Mouse (Mus musculus) hindlimb bud, embryonic 11.5 days (tissue): ENCODE data around the gene Stox2.

Experiments
- DNase-seq: peaks from one replicate; pipeline ENCODE4 v3.0.0-alpha.2; 2012; ENCODE audit warnings: low read depth, low spot score; ENCODE audit errors: extremely low spot score

Gene Stox2

DNA sequence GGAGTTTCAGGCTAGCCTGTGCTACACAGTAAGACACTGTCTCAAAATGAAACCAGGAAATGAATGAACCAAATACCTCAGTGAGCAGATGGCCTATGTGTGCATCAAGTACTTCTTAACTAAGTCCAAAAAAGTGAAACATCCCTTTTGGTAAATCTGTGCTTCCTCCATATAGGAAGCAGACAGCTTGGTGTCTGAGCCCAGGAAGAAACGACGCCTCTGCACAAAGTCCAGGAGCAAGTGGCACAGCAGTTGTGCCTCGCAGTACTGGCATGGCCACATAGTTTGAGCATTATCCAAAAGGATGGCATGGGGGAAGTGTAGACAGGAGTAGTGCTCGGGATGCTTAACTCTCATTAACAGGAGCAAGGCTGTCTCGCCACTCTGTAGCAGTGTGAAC lies 140.3 kb downstream of the Stox2 start:
- DNase-seq, result no peak

DNA sequence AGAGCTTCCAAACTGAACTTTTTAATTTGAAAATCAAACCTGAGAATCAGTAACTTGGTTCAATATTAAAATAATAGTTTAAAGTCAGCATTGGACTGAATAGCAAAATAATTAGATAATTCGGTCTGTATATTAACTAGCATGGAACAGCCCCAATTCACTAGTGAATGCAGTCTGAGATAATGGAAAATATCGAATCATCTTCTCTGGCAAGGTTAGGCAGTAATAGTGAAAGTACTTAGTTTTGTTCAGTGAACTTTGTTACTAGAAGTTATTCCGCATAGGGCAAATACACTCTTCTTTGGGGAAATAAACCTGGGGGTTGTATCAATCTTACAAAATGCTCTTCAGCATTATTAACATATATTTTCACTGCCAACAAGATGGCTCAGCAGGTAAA lies 147.7 kb downstream of the Stox2 start:
- DNase-seq, result no peak

DNA sequence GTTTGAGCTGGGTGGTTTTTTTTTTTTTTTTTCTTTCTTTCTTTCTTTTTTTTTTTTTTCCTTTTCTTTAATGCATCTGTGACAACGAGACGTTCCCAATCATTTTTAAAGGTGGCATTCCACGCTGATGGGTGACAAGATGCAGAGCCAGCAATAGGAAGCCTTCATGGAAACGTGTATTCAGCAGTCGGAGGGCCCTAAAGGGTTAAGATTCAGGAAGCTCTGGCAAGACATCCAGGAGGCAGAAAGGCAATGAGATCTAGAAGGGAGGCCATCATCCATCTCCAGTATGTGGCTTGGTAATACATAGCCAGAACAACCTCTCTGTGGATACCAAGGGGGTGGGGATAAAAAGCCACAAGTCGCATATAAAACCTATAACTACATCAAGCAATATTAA lies 156.5 kb downstream of the Stox2 start:
- DNase-seq, result no peak

DNA sequence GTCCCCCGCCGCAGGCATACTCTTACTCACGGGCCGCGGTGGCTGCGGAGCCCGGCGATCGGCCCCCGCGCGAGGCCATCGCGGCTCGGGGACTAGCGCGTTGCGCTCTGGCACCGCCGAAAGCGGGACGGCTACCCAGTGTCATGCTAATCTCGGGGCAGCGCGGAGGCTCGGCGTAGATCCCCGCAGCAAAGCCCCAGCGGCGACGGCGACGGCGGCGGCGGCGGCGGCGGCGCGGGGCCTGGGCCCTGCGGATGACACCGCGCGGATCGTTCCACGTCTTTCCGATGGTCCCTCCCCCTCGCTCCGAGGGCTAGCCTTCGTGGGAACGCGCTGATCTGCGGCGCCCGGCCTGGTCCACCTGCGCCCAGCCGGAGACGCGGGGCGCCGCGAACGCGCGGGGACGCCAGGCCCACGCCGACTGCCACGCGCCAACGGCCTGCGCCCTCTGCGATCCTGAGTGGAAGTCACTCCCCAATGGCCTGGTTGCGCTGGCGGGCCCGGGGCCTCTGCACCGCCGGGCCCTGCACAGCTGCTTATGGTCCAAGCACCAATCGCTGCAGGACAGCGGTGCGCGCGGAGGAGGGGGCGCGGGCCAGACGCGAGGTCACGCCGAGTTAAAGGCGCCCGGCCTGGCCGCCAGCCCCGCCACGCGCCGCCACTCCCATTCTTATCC lies 157.2 kb downstream of the Stox2 start:
- no peak for DNase-seq

DNA sequence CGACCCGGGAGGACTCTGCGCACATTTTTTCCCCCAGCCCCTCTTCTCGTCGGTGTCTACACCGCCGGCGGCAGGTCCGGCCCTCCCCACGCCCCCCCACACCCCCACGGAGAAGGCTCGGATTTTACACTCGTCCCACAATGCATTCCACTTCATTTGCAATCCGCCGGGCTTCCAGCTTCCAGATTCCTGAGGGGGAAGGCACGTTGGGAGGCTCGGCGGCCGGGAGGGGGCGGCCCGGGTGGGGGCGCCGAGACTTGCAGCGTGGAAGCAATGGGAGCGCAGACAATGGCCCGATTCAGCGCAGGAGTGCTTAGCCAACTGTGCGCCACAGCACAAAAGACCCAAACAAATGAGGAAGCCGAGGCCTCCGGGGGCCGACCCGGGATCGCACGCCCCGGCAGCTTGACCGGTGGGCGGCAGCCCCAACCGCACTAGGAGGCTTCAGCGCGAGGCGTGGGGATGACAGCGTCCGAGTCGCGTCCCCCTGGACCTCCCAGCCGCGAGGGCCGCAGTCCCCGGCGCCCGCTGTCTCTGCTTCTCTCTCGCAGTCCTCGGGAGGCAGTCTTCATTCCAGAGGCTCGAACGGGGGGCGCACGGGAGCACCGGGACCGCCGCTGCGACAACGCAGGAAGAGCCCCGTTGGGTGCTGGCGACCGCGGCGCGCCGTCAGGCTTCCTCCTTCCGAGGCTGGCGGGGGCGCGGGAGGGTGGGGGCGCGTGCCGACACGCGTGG lies 157.9 kb downstream of the Stox2 start:
- no peak for DNase-seq

DNA sequence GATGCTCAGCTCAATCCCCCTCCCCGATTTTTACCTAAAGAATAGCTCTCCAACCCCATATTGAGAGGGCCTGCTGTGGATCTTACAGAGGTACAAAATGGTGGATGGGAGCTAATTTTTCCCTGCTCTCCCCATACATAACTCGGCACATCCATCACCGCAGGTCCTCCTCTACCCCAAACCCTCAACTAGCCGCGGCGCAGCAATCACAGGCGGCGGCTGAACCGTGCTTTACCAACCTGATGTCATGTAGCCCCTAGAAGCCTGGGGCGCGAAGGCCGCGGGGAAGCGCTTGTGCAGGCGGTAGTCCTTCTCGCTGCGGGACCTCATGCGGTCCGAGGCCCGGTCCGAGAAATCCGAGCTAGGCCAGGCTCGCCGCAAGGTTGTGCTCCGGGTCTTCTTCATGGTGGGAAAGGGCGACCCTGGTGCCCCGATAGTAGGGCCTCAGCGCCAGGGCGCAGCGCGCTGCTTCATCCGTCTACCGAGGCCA lies 158.5 kb downstream of the Stox2 start:
- no peak for DNase-seq

DNA sequence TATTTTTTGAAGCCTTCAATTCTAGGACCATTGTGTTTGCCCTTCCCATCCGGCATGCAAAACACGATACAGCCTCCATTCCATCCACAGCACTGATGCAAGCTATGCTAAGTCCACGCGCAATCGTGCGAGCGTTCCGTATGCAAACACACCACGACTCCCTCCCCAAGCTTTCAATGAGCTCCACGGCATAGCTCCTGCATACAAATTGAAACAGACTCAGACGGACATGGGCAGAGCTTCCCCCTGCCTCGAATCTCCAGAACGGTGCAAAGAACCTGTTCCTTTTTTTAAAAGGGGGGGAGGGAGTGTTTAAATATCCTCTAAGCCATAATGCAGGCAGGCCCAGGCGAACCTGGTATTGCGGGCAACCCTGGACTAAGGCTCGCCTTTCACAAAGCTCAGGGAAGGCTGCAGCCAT lies 159.0 kb downstream of the Stox2 start:
- DNase-seq, result no peak

DNA sequence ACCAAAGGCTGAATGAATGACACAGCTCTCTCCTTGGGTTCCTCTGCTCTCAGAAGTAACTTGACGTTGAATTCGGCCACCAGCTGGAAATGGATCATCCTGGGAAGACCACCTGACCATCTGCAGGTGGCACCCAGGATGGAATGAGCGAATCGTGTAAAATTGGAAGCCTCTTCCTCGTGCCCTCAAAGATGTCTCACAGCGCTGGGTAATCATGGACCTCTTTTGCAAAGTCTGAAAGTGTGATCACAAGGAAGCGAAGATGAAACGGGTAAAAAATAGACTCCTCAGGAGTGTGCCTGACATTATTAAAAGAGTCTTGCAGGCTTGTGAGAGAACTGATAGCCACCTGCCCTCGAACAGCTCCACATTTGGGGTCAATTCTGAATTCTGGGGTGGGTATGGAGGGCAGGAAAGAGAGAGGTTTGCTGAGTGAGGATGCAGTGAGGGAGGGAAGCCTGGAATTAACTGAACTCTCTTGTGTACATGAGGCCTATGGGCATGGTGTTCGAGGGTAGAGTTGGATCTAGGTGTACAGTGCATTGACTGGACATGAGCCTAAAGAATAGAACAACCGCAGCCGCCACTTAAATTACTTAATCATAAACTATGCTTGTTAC lies 160.0 kb downstream of the Stox2 start:
- DNase-seq, result no peak

DNA sequence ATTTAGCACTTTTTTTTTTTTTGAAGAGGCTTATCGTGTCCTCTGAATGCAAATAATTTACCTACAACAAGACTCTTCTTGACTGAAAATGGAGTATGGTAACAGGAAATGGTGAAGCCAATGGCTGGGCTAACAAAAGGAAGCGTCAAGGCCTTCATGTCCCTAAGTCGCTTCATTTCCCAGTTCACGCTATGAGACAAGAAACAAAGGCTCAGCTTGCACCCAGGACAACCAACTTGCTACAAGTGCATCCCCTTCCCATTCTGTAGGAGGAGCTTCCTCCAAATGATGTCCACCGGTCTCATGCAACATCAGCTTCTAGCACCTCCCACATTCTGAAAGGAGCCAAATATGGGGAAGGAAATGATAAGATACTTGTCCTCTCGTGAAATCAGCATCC lies 160.7 kb downstream of the Stox2 start:
- DNase-seq, result no peak

DNA sequence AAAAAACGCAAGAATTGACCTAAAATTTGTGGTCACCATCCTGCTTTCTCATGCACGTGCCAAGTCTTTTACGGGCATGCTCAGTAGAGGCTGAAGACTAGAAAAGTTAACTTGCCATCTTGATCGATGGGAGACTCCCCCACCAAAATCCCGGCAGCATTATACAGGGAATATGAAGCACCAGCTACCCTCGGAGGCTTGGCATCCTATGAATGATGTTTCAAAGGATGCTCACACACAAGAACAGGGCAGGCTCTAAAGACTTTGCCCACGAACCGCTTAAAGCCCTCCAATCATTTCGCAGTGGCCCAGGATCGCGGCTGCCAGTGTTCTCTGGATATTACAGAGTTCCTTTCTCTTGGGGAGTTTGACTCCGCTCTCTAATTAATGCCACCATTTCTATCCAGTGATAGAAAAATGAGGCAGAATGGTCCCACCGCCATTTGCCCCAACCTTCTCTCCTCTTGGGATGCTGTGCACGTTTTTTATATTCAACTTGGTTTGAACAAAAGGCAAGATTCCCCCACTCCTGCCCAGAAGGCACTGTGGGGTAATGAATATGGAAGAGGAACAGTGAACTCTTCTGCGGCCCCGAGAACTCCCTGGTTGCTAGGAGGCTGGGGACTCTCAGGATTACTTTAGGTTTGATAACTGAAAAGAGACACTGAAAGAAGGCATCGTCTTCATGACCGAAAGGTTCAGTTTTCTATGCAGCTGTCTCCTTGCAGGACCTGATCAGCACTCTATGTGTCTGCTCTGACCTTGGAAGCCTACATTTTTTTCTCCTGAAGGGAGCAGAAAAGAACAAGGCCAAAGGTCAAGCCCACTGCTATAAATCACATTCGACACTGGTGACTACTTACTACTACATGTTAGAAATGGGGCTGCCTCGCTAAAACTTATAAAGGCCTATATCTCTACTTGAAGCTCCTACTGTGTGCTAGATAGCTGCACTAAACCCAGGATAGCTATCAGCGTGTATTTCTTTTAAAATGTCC lies 161.5 kb downstream of the Stox2 start:
- DNase-seq, result no peak

DNA sequence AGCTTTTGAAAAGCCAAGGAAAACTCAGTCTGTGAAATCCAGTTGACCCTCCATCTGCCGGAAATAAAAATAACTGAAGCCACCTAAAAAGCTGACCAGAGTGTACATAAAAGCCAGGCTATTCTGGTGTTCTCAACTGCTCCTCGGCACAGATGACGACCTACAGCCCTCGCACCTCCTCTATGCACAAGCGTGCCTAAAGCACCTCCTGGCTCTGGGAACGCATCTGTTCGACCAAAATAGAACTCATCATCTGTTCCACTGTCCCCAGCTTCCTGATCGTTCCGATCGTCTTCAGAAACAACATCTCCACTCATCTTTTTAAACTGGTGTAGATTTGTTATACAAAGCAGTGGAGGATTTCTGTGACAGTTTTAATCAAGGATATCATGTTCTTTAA lies 166.3 kb downstream of the Stox2 start:
- no peak for DNase-seq

DNA sequence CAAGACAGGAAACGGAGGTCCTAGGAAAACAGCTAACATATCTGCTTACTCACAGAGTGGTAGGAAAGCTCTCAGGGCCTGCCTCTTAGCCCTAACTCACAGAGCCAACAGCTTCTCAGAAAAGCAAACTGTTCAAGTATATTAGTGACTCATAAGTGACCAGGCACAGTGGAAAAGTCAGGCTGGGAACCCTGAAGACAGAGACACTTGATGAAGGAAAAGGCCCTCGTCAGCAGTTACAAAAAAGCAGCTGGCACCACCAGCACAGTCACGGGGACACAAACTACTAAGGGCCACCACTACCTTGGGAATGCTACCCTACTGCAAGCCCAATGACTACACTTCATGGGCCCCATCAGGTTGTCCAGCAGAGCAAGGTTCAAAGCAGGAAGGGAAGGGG lies 168.0 kb downstream of the Stox2 start:
- no peak for DNase-seq

DNA sequence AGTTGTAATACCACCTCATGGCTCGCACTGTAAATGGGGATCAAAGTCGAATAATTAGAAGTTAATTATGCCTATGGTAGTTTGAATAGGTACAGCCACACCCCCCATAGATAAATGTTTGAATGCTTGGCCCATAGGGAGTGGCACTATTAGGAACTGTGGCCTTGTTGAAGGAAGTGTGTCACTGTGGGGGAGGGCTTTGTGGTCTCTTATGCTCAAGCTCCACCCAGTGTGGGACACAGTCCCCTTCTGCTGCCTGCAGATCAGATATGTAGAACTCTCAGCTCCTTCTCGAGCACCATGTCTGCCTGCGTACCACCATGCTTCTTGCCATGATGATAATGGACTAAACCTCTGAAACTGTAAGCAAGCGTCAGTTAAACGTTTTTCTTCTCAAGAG lies 177.2 kb downstream of the Stox2 start:
- DNase-seq, result no peak

DNA sequence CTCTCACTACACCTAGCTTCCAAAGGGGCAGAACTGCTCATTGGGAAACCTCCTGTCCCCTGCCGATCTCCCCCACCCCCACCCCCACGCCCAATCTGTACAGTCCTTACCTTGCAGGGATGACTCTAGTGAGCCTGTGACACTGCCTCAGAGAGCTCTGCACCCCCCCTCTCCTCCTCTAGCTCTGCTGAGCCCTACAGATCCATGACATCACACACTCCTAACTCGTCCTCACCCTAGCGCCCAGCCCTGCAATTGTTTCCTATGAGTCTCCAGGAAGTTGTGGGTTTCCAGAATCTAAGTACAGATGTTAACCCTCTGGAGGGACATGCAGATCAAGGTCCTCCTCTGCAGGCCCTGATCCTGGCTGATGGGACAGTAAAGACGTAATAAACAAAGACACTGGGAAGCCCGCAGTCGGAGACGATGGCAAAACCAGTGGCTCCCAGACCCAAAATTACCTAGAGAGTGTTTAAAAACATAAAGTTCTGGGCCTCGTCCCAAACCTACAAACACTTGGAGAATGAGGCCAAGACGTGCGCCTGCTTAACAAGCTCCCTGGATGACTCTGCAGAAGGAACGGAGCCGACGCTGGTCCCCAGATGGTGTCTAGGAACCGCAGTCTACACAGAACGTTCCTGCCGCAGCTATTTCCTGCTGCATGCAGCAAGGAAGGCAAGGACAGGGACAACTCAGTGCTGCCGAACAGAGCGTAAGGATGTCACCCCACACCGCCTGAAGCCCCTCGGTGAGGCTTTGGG lies 177.9 kb downstream of the Stox2 start:
- DNase-seq, result no peak

DNA sequence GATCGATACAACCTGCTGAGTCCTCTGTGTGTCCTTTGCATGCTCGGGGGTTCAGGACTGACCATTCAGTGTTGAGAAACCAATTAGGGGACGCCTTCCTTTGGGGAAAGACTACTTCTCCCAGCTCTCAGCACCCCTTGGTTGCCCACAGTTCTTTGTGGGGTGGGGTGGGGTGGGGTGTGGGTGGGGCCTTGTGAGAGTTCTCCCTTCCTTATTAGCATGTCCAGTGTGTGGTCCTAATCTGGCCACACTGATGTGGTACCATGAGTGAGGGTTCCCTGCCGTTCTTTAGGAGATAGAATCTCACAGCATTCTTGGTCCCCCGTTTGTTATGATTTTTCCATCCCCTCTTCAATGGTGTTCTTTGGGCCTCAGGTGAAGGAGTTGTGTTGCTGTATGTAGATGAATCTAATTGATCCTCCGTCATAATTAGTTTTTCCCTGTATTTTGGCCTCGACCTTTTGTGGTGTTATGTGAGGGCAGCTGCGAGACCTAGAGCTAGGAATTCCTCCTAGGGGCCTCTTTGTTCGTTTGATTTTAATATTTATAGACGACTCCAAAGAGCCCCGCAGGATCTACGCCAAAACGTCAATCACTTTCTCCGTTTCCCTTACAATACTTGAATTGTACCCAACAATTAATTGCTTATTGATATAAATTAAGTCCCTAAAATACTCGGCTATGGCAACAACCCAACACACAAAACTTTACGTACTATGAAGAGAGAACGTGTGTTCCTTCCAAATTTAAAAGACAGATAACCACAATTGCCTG lies 182.9 kb downstream of the Stox2 start:
- DNase-seq, result no peak

DNA sequence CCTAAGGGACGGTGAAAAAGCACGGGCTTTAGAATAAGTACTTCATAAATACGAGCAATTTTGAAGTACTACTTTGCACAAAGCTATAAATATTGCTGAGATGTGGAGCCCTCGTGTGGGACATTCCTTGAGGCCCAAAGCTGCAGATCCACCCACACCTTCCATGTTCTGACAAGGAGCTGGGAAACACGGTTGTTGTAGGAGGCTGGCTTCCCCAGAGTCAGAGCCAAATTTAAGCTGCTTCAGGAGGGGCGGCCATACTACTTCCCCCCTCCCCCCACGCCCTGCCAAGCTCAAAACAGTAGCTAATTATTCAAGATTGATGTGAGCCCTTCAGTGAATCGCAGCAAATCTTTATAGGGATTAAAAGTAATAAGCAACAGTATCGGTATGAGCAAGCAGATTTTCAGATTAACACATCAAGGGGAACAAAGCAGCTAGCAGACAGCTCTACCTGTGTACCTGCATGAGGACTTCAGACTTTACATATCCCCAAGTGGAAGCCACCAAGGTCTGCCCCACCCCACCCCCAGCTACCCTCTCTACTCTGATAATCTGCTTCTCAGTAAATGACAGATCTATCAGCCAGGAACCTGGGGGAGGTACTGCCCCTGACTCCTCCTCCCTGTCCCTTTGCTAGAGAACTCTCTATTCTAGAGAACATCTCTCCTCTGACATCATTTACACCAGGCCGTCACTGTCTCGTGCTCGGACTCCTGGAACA lies 185.2 kb downstream of the Stox2 start:
- no peak for DNase-seq

DNA sequence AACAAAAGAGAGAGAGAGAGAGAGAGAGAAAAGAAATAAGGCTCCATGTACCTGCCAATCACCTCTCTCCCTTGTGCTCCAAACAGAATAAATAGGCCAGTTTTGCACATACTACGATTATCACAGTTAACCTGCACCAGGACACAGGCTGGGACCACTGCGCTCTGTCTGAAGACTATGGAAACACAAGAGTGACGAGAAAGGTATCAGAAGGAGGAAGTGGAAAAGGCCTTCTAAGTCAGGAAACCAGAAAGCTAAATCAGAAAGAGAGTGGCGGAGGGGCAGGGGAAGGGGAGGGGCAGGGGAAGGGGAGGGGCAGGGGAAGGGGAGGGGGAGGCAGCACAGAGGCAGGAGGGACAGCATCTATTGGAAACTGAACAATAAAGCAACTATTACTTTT lies 195.3 kb downstream of the Stox2 start:
- no peak for DNase-seq

DNA sequence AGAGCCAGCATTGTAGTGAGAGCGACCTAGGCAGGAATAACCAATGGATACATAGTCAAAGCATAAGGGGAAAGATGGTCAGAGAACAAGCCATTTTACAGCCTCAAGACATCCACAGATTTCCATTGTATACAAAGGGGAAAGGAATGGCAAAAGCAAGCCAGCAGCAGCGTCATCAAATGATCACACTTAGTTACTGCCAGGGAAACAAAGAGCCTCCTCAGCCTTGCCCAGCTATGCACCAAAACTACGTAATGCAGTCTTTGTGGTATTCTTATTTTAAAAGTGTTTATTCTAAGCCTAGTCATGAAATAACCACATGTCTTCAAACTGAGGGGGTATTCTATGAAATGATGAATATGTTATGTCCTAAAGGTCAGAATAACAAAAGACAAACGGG lies 201.0 kb downstream of the Stox2 start:
- DNase-seq, result no peak

DNA sequence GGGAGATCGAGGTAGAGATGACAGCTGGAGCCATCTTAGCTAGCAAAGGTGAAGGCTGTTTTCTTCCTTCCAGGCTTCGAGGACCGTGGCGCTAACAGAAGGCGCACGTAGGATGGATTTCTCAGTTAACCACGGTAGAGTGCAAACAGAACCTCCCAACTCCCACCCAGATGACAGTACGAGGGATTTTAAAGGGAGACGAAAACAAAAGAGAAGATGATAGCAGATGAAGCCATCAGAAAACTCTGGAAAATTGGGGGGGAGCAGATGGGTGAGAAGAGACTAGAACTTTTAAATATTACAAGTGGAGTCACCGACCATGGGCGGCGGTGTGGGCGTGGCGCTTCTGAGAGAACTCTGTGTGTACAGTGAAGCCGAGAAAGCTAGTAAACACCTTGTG lies 202.0 kb downstream of the Stox2 start:
- DNase-seq, result no peak
